ENCODE assay signal across 30 mouse cellular contexts in genomic region chr1:137171451-137171850, GRCm38 (mm10).
DNase-seq lines count a peak whose midpoint lies in the region; ATAC-seq and TF ChIP-seq lines count a peak whose summit lies in the region.
"Had no signal": no experiment of that assay in that cellular context is flagged by ENCODE, and none has a peak within 500 bp of the region (broad histone marks: within the 10 kb centered on the region; RNA-seq: fewer than 3 reads in every experiment).

No protein-coding gene starts in this region.

- no peaks in the 10 kb centered on the region for H3K36me3 ChIP-seq in liver, embryonic 11.5 days (ENCODE audit: control insufficient read depth, insufficient read depth, low read length)
- no peaks in the 10 kb centered on the region for H3K36me3 ChIP-seq in liver, postnatal 0 days (replicated peaks; ENCODE audit: insufficient read depth, low read length)
- no peaks in the 10 kb centered on the region for H3K36me3 ChIP-seq in midbrain, embryonic 11.5 days (ENCODE audit: control insufficient read depth, insufficient read depth, low read length)
- H3K36me3 ChIP-seq in midbrain, embryonic 10.5 days, result no peaks in the 10 kb centered on the region
- H3K36me3 ChIP-seq in liver, embryonic 14.5 days (replicated peaks; ENCODE audit: control insufficient read depth, insufficient read depth, low read depth), result no peaks in the 10 kb centered on the region
- H3K36me3 ChIP-seq: embryonic facial prominence, embryonic 13.5 days; embryonic facial prominence, embryonic 15.5 days; forebrain, embryonic 10.5 days; forebrain, embryonic 12.5 days; G1E had no signal

- no peaks in the 10 kb centered on the region for H3K9me3 ChIP-seq in liver, embryonic 11.5 days (ENCODE audit: control insufficient read depth, low read length)
- H3K9me3 ChIP-seq in liver, postnatal 0 days (ENCODE audit: low read length), result no peaks in the 10 kb centered on the region
- H3K9me3 ChIP-seq in midbrain, embryonic 11.5 days (ENCODE audit: control insufficient read depth, low read length), result no peaks in the 10 kb centered on the region
- no peaks in the 10 kb centered on the region for H3K9me3 ChIP-seq in midbrain, embryonic 10.5 days (replicated peaks)
- no peaks in the 10 kb centered on the region for H3K9me3 ChIP-seq in liver, embryonic 14.5 days (ENCODE audit: control insufficient read depth, low read length)
- H3K9me3 ChIP-seq: embryonic facial prominence, embryonic 13.5 days; embryonic facial prominence, embryonic 15.5 days; forebrain, embryonic 10.5 days; forebrain, embryonic 12.5 days had no signal

- no peak for DNase-seq in liver, embryonic 11.5 days (ENCODE audit: low spot score)
- no peak for DNase-seq in liver, postnatal 0 days
- DNase-seq in midbrain, embryonic 11.5 days (ENCODE audit: low spot score, missing footprints), result peak; percentile 14
- no peak for DNase-seq in midbrain, embryonic 10.5 days (ENCODE audit: low spot score)
- DNase-seq in liver, embryonic 14.5 days (ENCODE audit: low read depth in 3 of 3, low spot score in 3 of 3), result no peak
- no peak for DNase-seq in right cerebral cortex, postnatal 14 days
- DNase-seq in adrenal gland, postnatal 4 days (ENCODE audit: low spot score in 2 of 2), result no peak
- DNase-seq: adrenal gland, adult 8-10 months; adrenal gland, postnatal 14 days; adrenal gland, postnatal 36 days; B cell, adult 2 months; cerebellum, adult 11-12 months; cerebellum, adult 2 months; cerebellum, adult 9-11 months; cerebellum, postnatal 14 days; cerebellum, postnatal 36 days; embryo, embryonic 11 days had no signal

- peak; percentile 60; the same call in 1 of the 2 replicates for ATAC-seq in liver, embryonic 11.5 days (replicated peaks; ENCODE audit: low FRiP score)
- ATAC-seq in liver, postnatal 0 days, result no peak
- ATAC-seq in midbrain, embryonic 11.5 days (ENCODE audit: low FRiP score), result no peak
- 0 out of 2 replicates have a peak, but pooled peaks have one; percentile 31 for ATAC-seq in liver, embryonic 14.5 days (ENCODE audit: insufficient read depth)
- ATAC-seq in megakaryocyte-erythroid progenitor cell, adult 5-6 weeks (replicated peaks; ENCODE audit: low FRiP score, low TSS enrichment, poor library complexity, severe bottlenecking), result peak; percentile 66; the same call in 1 of the 2 replicates
- ATAC-seq: activated CD4-positive, CD25-positive, alpha-beta regulatory T cell, adult 4 months; CD4-positive, CD25-positive, alpha-beta regulatory T cell, adult 4 months; forebrain, embryonic 14.5 days; forebrain, embryonic 16.5 days; Patski had no signal

- no peak overlapping the region for H3K4me2 ChIP-seq in liver, embryonic 11.5 days
- no peak overlapping the region for H3K4me2 ChIP-seq in liver, postnatal 0 days (ENCODE audit: low read depth, low read length)
- no peak overlapping the region for H3K4me2 ChIP-seq in midbrain, embryonic 11.5 days
- no peak overlapping the region for H3K4me2 ChIP-seq in liver, embryonic 14.5 days (ENCODE audit: low read depth)
- H3K4me2 ChIP-seq: embryonic facial prominence, embryonic 13.5 days; embryonic facial prominence, embryonic 15.5 days; forebrain, embryonic 12.5 days had no signal

- H3K9ac ChIP-seq in liver, embryonic 11.5 days (ENCODE audit: low read depth, low read length), result no peak overlapping the region
- H3K9ac ChIP-seq in liver, postnatal 0 days (replicated peaks), result no peak overlapping the region
- H3K9ac ChIP-seq in midbrain, embryonic 11.5 days (ENCODE audit: low read length), result no peak overlapping the region
- H3K9ac ChIP-seq in liver, embryonic 14.5 days (replicated peaks), result no peak overlapping the region
- H3K9ac ChIP-seq: embryonic facial prominence, embryonic 13.5 days; embryonic facial prominence, embryonic 15.5 days; forebrain, embryonic 12.5 days had no signal

- WGBS in liver, embryonic 11.5 days, result 48% methylated on average over 5 of the region's 5 CpGs
- 49% methylated on average over 5 of the region's 5 CpGs for WGBS in liver, postnatal 0 days (ENCODE audit: insufficient replicate concordance)
- WGBS in midbrain, embryonic 11.5 days, result 77% methylated on average over 5 of the region's 5 CpGs
- whole genome bisulfite sequencing in midbrain, embryonic 10.5 days, result 87% methylated on average over 5 of the region's 5 CpGs
- WGBS in liver, embryonic 14.5 days (ENCODE audit: insufficient replicate concordance), result 32% methylated on average over 5 of the region's 5 CpGs

- no peaks in the 10 kb centered on the region for H3K27me3 ChIP-seq in liver, embryonic 11.5 days (replicated peaks; ENCODE audit: control insufficient read depth, insufficient read depth, low read length)
- H3K27me3 ChIP-seq in liver, postnatal 0 days (ENCODE audit: insufficient read depth, low read length), result no peaks in the 10 kb centered on the region
- no peaks in the 10 kb centered on the region for H3K27me3 ChIP-seq in midbrain, embryonic 11.5 days (ENCODE audit: control insufficient read depth, insufficient read depth, low read length)
- no peaks in the 10 kb centered on the region for H3K27me3 ChIP-seq in midbrain, embryonic 10.5 days (ENCODE audit: low read depth, poor library complexity, severe bottlenecking)
- no peaks in the 10 kb centered on the region for H3K27me3 ChIP-seq in liver, embryonic 14.5 days (ENCODE audit: control insufficient read depth, insufficient read depth, low read length)
- H3K27me3 ChIP-seq: CH12.LX; embryonic facial prominence, embryonic 13.5 days; embryonic facial prominence, embryonic 15.5 days; forebrain, embryonic 12.5 days had no signal

- no peak for TF ChIP-seq CTCF in liver, postnatal 0 days (IDR thresholded peaks at IDR 0.05; ENCODE audit: low read depth)
- no peak for TF ChIP-seq CTCF in liver, embryonic 14.5 days (IDR thresholded peaks at IDR 0.05; ENCODE audit: low read depth)

- H3K4me1 ChIP-seq in liver, embryonic 11.5 days (replicated peaks; ENCODE audit: control insufficient read depth, insufficient read depth, low read length), result no peaks in the 10 kb centered on the region; the same call in 1 of the 2 replicates
- H3K4me1 ChIP-seq in liver, postnatal 0 days (ENCODE audit: insufficient read depth), result peaks cover 7% of the 10 kb centered on the region
- no peaks in the 10 kb centered on the region for H3K4me1 ChIP-seq in midbrain, embryonic 11.5 days (ENCODE audit: control insufficient read depth, insufficient read depth, low read length)
- H3K4me1 ChIP-seq in midbrain, embryonic 10.5 days, result 0 out of 2 replicates have a peak, but pooled peaks cover 5% of the 10 kb centered on the region
- H3K4me1 ChIP-seq in liver, embryonic 14.5 days (replicated peaks; ENCODE audit: control insufficient read depth in 2 of 2, insufficient read depth in 2 of 2, low read length in 1 of 2), result peaks cover 0 to 6% of the 10 kb centered on the region in 2 experiments; a peak in 2 of 4 replicates
- H3K4me1 ChIP-seq: embryonic facial prominence, embryonic 15.5 days; forebrain, embryonic 12.5 days had no signal

- H3K27ac ChIP-seq in liver, embryonic 11.5 days (ENCODE audit: low read depth, low read length), result no peak overlapping the region
- no peak overlapping the region for H3K27ac ChIP-seq in liver, postnatal 0 days (ENCODE audit: low read depth)
- no peak overlapping the region for H3K27ac ChIP-seq in midbrain, embryonic 11.5 days (ENCODE audit: low read depth, low read length)
- H3K27ac ChIP-seq in midbrain, embryonic 10.5 days (replicated peaks), result no peak overlapping the region
- no peak overlapping the region for H3K27ac ChIP-seq in liver, embryonic 14.5 days
- H3K27ac ChIP-seq: embryonic facial prominence, embryonic 13.5 days; embryonic facial prominence, embryonic 15.5 days; forebrain, embryonic 10.5 days; forebrain, embryonic 12.5 days had no signal

- no peak overlapping the region for H3K4me3 ChIP-seq in liver, embryonic 11.5 days (ENCODE audit: low read depth, low read length)
- H3K4me3 ChIP-seq in liver, postnatal 0 days (ENCODE audit: low read depth, low read length), result no peak overlapping the region
- H3K4me3 ChIP-seq in midbrain, embryonic 11.5 days (ENCODE audit: low read depth, low read length), result no peak overlapping the region
- no peak overlapping the region for H3K4me3 ChIP-seq in midbrain, embryonic 10.5 days
- no peak overlapping the region for H3K4me3 ChIP-seq in liver, embryonic 14.5 days (ENCODE audit: insufficient read depth in 1 of 2, low read depth in 2 of 2, low read length in 2 of 2)
- H3K4me3 ChIP-seq: embryonic facial prominence, embryonic 13.5 days; embryonic facial prominence, embryonic 15.5 days; erythroblast, embryonic 14.5 days; forebrain, embryonic 10.5 days; forebrain, embryonic 12.5 days had no signal

- TF ChIP-seq EP300 in liver, postnatal 0 days (IDR thresholded peaks at IDR 0.05; ENCODE audit: low read depth), result no peak
- no peak for TF ChIP-seq EP300 in liver, embryonic 14.5 days (IDR thresholded peaks at IDR 0.05; ENCODE audit: low read depth)

Comparison
In these comparisons a context has a peak if more than half of its experiments do, and no peak if none do; other contexts are left out.
1. ATAC-seq: peak in liver, embryonic 11.5 days (single experiment), liver, embryonic 14.5 days (single experiment) and megakaryocyte-erythroid progenitor cell, adult 5-6 weeks (single experiment); none in liver, postnatal 0 days (single experiment) and midbrain, embryonic 11.5 days (single experiment).